Mouse (Mus musculus) intestine, postnatal 0 days (tissue): ENCODE results near the gene Ftsj3. TPM values are rescaled to one million over a fixed set of nuclear protein-coding genes. Genes with fewer than 3 reads are reported as not detected.

Experiments used
- ATAC-seq: fragments of 200-750 bp; cut with Nextera tagmentation; 2 replicates; pipeline ENCODE4 v1.8.0; 2017; ENCODE audit warnings: mild to moderate bottlenecking, moderate TSS enrichment, moderate library complexity
- H3K27ac ChIP-seq: fragments of 300-500 bp; sonication (generic); 2 replicates; pipeline ENCODE4 v1.5.1; 2014; ENCODE audit warnings: mild to moderate bottlenecking, low read depth, low read length, moderate library complexity
- H3K27me3 ChIP-seq: fragments of 300-500 bp; sonication (generic); replicated peaks from 2 replicates; pipeline ENCODE4 v1.6.1; 2014; ENCODE audit warnings: low read length, mixed read lengths; ENCODE audit not compliant: control insufficient read depth, insufficient read depth
- H3K36me3 ChIP-seq: fragments of 300-500 bp; sonication (generic); 2 replicates; pipeline ENCODE4 v1.6.1; 2014; ENCODE audit warnings: mild to moderate bottlenecking, moderate library complexity; ENCODE audit not compliant: control insufficient read depth, insufficient read depth
- H3K4me1 ChIP-seq: fragments of 300-500 bp; sonication (generic); replicated peaks from 2 replicates; pipeline ENCODE4 v1.6.1; 2014; ENCODE audit warnings: antibody characterized with exemption, low read length, mixed read lengths; ENCODE audit not compliant: control insufficient read depth, insufficient read depth
- H3K4me2 ChIP-seq: fragments of 300-500 bp; sonication (generic); replicated peaks from 2 replicates; pipeline ENCODE4 v1.6.1; 2014; ENCODE audit warnings: low read depth, mild to moderate bottlenecking, moderate library complexity
- H3K4me3 ChIP-seq: fragments of 300-500 bp; sonication (generic); 2 replicates; pipeline ENCODE4 v1.5.1; 2014; ENCODE audit warnings: low read depth, low read length
- H3K9ac ChIP-seq: fragments of 300-500 bp; sonication (generic); 2 replicates; pipeline ENCODE4 v1.6.1; 2014; ENCODE audit warnings: mild to moderate bottlenecking, low read depth, low read length
- H3K9me3 ChIP-seq: fragments of 300-500 bp; sonication (generic); 2 replicates; pipeline ENCODE4 v1.6.1; 2016; ENCODE audit warnings: mixed run types; ENCODE audit not compliant: control insufficient read depth
- CTCF ChIP-seq: sonication (generic); IDR thresholded peaks from 2 replicates; pipeline ENCODE4 v1.5.1; 2016; ENCODE audit warnings: low read depth, mild to moderate bottlenecking, control low read depth, antibody characterized with exemption, moderate library complexity
- WGBS: fragments of 180-500 bp; shearing (Covaris S2); extraction: QIAGEN DNeasy Blood & Tissue Kit; methylation state at CpG from one replicate; pipeline ENCODE4 v1.1.7; 2014; 5-methylcytosine and 5-hydroxymethylcytosine counted together
- polyA plus RNA-seq: library from polyadenylated mRNA; unstranded; fragments of >200 nt; fragmentation: Nextera tagmentation; extraction: Ambion mirVana; gene quantifications from 2 replicates; pipeline ENCODE4 v1.2.1, GENCODE M21; 2015

Gene Ftsj3
- polyA plus RNA-seq, 1 experiment from 2014 or later, result 16.6 TPM

- no peak overlapping the region for H3K4me3 ChIP-seq
- TF ChIP-seq CTCF, result no peak
- no peak for ATAC-seq
- no peaks in the 10 kb centered on the region for H3K27me3 ChIP-seq
- H3K27ac ChIP-seq, result no peak overlapping the region
- H3K4me2 ChIP-seq, result no peak overlapping the region
- no peak overlapping the region for H3K9ac ChIP-seq
- no peaks in the 10 kb centered on the region for H3K36me3 ChIP-seq
- 28% methylated on average over 7 of the region's 7 CpGs for WGBS
- H3K9me3 ChIP-seq, result no peaks in the 10 kb centered on the region
- peaks cover 10% of the 10 kb centered on the region for H3K4me1 ChIP-seq
These were observed 19.1 kb upstream of the Ftsj3 start for GRCm38 (mm10) chr11:106274971-106275411.

- Histone ChIP-seq H3K9me3 (no peaks in the 10 kb centered on the region), H3K9ac (no peak overlapping the region), H3K4me3 (no peak overlapping the region), H3K4me1 (peaks cover 10% of the 10 kb centered on the region), H3K27me3 (no peaks in the 10 kb centered on the region), H3K27ac (no peak overlapping the region), H3K4me2 (no peak overlapping the region), H3K36me3 (no peaks in the 10 kb centered on the region)
- ATAC-seq, result no peak
- TF ChIP-seq CTCF, result no peak
- WGBS, result 89% methylated on average over 1 of the region's 1 CpGs
These were observed 18.5 kb upstream of the Ftsj3 start for GRCm38 (mm10) chr11:106274374-106274773.

DNA sequence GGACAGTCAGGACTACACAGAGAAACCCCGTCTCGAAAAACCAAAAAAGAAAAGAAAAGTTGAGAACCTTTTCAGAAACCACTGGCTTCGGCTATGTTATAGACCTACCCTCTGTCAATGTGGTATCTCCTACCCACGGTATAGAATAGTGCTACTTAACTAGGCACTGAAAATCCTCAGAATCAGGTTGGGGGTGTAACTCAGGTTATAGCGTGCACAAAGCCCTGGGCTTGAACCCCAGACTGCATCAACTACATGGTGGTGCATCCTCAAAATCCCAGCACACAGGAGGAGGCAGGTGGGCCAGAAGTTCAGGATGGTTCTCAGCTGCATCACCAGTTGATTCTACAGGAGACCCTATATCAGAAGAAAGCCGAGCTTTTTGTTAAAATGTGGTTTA lies 17.9 kb upstream of the Ftsj3 start:
- peaks cover 10% of the 10 kb centered on the region for H3K4me1 ChIP-seq
- WGBS, result 93% methylated on average over 6 of the region's 6 CpGs
- H3K4me3 ChIP-seq, result no peak overlapping the region
- H3K4me2 ChIP-seq, result peak overlapping the region; percentile 77; the same call in 1 of the 2 replicates
- no peaks in the 10 kb centered on the region for H3K9me3 ChIP-seq
- no peak overlapping the region for H3K27ac ChIP-seq
- H3K36me3 ChIP-seq, result no peaks in the 10 kb centered on the region
- no peak for TF ChIP-seq CTCF
- no peak overlapping the region for H3K9ac ChIP-seq
- ATAC-seq, result no peak
- no peaks in the 10 kb centered on the region for H3K27me3 ChIP-seq

DNA sequence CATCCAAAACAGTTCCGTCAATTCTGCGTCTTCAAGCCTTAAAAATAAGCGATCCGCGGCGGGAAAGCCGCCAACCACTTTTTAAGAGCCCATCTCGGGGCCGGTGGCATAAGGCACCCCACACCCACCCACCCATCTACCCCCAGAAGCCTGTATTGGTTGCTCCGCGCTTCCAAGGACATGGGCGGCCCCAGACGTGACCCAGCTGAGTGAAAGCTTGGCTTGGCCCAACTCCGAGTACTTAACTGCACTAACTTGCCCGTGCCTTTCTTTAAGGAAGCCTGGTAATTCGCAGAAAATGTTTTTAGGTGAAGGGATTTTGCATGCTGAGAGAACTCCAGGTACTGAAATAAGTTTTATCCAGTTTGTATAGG lies 17.4 kb upstream of the Ftsj3 start:
- Histone ChIP-seq H3K4me1 (peaks cover 10% of the 10 kb centered on the region), H3K9me3 (no peaks in the 10 kb centered on the region), H3K36me3 (no peaks in the 10 kb centered on the region), H3K27me3 (no peaks in the 10 kb centered on the region), H3K27ac (peak overlapping the region; percentile 72), H3K4me3 (peak overlapping the region; percentile 97), H3K9ac (peak overlapping the region; percentile 95), H3K4me2 (peak overlapping the region; percentile 77)
- TF ChIP-seq CTCF, result no peak
- 7% methylated on average over 16 of the region's 16 CpGs for WGBS
- ATAC-seq, result no peak

GRCm38 (mm10) chr11:106272644-106273310 lies 16.9 kb upstream of the Ftsj3 start, which contains the start of gene Smarcd2:
TSS of gene Smarcd2 (minus strand) at chr11:106272972.
- WGBS, result under 1% methylated on average over 72 of the region's 72 CpGs
- Histone ChIP-seq H3K4me1 (peaks cover 10% of the 10 kb centered on the region), H3K27ac (peak within 1 kb of the TSS; percentile 98), H3K36me3 (no peaks in the 10 kb centered on the region), H3K9me3 (no peaks in the 10 kb centered on the region), H3K4me3 (peak within 1 kb of the TSS; percentile 97), H3K9ac (peak within 1 kb of the TSS; percentile 95), H3K4me2 (peak within 1 kb of the TSS; percentile 77), H3K27me3 (no peaks in the 10 kb centered on the region)
- ATAC-seq, result peak; percentile 92
- no peak for TF ChIP-seq CTCF

DNA sequence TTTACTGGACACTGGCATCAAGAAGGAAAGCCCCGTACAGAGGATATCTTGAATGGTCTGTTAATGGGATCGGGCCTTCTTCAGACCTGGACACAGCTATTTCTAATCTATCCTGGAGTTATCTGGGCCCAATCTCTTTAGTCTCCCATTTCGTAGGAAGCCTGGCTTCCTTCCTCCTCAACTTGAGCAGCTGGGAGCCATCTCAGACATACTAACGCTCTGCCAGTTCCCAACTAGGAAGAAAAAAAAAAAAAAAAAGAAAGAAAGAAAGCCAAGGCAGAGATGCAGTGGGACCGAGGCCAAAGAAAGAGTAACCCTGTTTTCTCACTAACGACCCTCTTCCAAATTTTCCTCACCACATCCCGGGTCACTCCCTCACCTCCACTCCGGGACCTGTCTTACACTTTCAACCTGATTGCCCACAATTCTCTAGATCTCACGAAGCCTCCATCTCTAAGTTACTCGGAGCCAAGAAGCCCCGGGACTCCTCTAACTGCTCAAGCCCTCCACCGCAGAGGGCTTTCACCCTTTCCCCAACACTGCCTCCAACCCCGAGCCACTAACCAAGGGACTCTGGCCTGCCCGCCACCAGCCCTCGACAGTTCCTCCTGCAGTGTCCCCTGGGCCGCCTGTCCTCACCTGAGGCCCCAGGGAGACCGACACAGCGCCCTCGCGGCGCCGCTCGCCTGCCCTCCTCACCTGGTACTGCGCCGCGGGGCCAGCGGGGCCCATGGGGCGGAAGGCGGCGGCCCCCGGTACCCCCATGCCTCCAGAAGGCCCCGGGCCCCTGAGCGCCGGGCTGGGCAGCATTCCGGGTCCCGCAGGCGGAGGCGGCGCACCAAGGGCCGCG lies 16.1 kb upstream of the Ftsj3 start:
- Histone ChIP-seq H3K4me2 (peak overlapping the region; percentile 77), H3K4me1 (peaks cover 10% of the 10 kb centered on the region)

More for the DNA sequence above, 16.1 kb upstream of the Ftsj3 start:
- no peak for TF ChIP-seq CTCF
- peak; percentile 34 for ATAC-seq
- Histone ChIP-seq H3K9ac (peak overlapping the region; percentile 95), H3K27ac (peak overlapping the region; percentile 98), H3K9me3 (no peaks in the 10 kb centered on the region), H3K36me3 (peaks cover 3% of the 10 kb centered on the region), H3K27me3 (no peaks in the 10 kb centered on the region), H3K4me3 (peak overlapping the region; percentile 97)
- under 1% methylated on average over 41 of the region's 41 CpGs for WGBS
